Mouse (Mus musculus) gastrocnemius, postnatal 4 days (tissue): ENCODE results near the gene Plscr3. TPM values are rescaled to one million over a fixed set of nuclear protein-coding genes. Genes with fewer than 3 reads are reported as not detected.
"Not testable (repeated sequence)": the region's sequence is repeated elsewhere in the genome, so short reads cannot be mapped to it uniquely, and the experiment has no call there.

Experiments used
- DNase-seq, 2 experiments: peaks; one replicate each; pipeline ENCODE4 v3.0.0; 2021 to 2022; ENCODE audit warnings: low spot score in 2 of 2, mixed read lengths in 2 of 2
- total RNA-seq, 2 experiments: library from RNA; stranded (reverse); gene quantifications; 2 replicates each; pipeline ENCODE4 v1.2.3; 2021

Gene Plscr3
- total RNA-seq, 2 experiments from 2014 or later: 39.3 to 41.4 TPM

- DNase-seq: not testable (repeated sequence)
Measured at GRCm38 (mm10) chr11:69863729-69864128, 17.6 kb downstream of the Plscr3 start.

DNA sequence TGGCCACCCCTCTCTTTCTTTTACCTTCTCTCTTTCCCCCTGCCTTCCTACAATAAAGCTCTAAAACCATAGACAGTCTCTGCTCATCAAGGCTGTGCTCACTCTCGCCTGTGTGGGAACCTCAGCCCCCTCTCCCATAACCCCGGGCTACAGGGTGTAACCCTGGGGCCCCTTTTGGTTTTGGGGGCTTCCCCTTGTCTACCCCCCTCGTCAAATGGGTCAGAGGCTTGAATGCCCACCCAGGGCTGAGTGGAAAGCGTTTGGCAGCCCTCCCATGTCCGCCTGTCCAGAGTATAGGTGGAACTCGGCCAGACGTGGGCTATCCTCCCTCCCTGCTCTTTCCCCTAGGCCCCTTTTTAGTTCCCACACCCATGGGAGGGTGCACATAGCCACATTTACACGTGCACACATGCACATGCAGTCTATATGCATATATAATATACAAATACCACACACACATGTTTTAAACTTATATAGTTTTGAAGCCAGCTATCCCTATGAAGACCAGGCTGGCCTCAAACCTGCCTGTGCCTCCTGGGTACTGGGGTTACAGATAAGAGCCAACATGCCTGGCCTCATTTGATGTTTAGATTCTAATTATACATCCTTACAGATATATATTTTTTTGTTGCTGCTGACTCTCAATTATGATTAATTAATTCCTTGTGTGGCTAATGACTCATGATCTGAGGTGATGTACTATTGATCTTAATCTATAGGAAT is 18.1 kb downstream of the Plscr3 start:
- DNase-seq: no peak

GRCm38 (mm10) chr11:69865561-69865960 is 19.4 kb downstream of the Plscr3 start:
- DNase-seq: no peak

DNA sequence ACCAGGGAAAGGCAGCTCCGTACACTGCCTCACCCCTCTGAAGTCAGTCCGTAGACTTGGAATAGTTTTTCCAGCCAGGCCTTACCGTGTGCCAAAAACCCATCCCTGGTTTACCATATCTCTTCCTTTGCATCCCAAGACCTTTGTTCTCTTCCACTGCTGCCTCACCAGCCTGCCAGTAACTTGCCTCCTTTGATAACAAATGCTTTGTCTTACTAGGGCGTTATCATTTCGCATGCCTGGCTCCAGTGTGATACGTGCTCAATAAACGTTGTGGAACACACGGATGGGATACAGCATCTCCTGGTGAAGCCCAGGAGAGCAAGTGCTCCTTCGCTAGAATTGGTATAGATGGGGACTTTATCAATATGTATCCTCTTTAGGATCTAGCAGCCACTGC is 21.2 kb downstream of the Plscr3 start:
- DNase-seq: no peak

- DNase-seq: no peak
Measured at GRCm38 (mm10) chr11:69870289-69871069, 24.3 kb downstream of the Plscr3 start.

- DNase-seq: no peak
Measured at GRCm38 (mm10) chr11:69871822-69872221, 25.6 kb downstream of the Plscr3 start.

DNA sequence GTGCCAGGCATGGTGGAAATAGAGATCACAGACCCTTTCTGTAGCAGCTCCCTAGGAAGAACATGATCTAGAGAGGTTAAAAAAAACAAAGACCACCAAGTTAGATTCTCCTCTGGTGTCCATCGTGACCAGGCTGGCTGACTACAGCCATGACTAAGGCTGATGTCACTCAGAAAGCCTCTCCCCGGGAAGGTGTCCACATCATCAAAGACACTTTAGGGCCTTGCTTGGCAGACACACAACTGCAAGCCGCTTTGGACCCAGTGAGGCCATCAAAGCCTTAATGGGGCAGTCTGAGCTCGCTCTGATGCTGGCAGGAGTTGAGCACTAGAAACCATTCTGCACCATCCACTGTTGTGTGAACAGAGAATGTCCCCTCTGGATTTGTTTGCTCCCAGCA is 26.3 kb downstream of the Plscr3 start:
- no peak for DNase-seq

- no peak for DNase-seq
Measured at GRCm38 (mm10) chr11:69876186-69876585, 30.0 kb downstream of the Plscr3 start.

GRCm38 (mm10) chr11:69876867-69877266 is 30.7 kb downstream of the Plscr3 start:
- peak; percentile 74 to 87 for DNase-seq

GRCm38 (mm10) chr11:69877878-69878277 is 31.7 kb downstream of the Plscr3 start, which contains the start of gene Tmem95:
TSS of gene Tmem95 (minus strand) at chr11:69878018.
- DNase-seq: no peak

DNA sequence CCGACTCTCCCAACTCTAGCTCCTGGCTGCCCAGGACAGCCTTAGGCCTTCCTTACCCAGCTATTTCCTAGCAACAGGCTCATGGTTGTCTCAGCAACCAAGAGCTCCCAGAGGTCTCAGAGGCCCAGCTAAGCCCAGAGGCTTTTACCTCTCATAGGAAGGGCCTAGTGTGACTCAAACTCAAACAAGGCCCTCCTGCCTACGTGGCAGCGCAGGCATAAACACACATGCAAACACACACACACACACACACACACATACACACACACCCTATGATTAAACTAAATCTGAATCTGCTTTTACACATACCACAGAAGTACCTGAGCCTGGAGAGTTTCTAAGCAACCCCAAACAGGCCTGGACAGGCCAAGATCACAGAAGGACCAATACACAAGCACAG is 32.2 kb downstream of the Plscr3 start:
- no peak for DNase-seq

GRCm38 (mm10) chr11:69878952-69879351 is 32.8 kb downstream of the Plscr3 start:
- no peak for DNase-seq

GRCm38 (mm10) chr11:69879711-69880110 is 33.5 kb downstream of the Plscr3 start:
- DNase-seq: no peak

DNA sequence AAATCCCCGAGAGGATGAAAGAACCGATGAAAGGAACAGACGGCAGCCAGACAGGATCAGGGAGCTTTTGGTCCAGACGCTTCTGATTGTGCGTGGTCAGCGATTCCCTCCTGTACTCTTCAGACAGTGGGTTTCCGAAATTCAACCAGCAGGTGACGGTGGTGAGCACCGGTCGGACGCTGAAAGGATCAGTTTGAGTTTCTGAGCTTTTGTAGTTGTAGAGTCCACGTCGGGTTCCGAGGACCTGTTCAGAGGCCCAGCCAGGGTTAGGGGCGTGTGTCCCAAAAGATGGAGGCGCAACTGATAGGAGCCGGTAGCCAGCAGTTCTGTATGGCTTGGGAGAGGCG is 34.3 kb downstream of the Plscr3 start:
- DNase-seq: peak in 1 of 2 experiments; percentile 69

DNA sequence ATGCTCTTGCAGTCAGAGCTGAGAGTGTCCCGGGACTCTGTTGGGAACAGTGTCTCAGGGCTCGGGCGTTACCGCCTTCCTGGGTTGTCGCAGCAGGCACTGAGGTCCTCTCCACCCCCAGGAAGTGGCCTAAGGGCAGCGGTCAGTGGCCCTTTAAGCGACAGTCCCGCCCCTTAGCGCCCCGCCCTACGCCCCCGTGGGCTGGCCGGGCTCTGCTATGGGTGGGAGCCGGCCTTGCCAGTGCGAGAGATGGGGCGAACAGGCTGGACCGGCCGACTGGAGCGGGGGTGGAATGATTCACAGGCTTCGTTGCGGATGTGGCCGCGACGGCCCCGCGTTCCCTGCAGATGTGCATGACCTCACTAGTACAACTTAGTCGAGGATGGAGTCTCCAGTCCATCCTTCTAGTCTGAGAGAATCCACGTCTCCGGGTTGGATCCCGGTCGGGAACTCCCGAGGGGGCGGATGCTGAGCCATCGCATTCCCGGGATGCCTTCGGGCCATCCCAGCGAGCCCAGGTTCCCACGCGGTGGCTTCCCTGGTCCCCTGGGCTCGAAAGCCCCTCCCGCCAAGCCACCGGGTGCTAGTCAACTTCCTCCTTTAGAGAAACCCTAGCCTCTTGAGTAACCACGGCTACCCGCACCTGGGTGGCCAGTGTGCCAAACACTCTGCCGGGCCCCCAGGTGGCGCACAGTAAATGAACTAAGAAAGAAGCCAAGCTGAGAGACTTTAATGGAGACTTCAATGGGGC is 34.9 kb downstream of the Plscr3 start, which contains the start of gene Kctd11:
TSS of gene Kctd11 (minus strand) at position 554 of the 751 bp plus-strand sequence.
- DNase-seq: peak; percentile 82 to 86

DNA sequence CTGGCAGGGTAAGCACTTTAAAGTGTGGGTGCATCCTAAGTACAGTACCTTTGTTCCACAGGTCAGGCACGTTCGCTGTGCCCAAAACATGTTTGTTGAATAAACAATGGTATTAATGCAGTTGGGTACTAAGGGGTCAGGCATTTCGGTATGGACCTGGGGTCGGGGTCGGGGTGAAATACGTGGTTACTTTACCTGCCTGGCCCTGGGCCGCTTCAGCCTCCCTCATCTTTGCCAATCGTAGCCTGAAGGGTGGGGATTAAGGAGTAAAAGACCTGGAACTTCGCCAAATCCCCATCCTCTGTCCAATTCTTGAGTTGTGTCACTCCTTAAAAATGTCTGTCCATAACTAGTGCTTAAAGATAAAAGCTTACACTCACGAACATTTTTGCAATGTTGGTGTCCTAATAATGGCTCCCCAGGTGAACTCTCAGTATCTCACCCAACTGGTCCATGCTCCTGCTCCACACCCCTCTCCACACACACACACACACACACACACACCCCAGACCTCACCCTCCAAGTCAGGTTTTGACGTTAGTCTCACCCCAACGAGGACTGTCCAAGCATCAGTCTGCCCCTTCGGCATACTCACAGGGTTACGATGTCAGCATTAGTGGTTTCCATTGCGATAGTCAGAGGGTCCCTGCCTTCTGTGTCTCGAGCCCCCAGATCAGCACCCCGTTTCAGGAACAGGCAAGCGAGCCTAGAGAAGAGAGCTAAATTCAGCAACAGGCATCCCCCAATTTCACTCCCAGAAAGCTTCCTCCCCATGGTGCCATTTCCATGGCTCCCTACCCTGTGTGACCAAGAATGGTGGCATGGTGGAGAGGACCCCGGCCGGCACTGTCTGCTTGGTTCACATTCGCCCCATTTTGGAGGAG is 35.9 kb downstream of the Plscr3 start:
- no peak for DNase-seq

DNA sequence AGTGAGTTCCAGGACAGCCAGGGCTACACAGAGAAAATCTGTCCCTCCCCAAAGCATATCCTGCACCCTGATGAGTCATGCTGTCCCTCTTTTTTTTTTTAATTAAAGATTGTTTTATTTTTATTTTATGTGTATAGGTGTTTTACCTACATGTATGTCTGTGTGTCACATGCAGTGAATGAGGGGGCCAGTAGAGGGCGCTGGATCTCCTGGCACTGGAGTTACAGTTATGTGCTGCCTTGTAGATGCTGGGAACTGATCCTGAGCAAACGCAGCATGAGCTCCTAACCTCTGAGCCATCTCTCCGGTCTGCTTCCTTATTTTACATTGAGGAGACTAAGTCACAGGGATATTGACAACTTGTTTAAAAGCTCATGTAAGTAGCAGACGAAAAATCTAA is 36.9 kb downstream of the Plscr3 start:
- DNase-seq: no peak

GRCm38 (mm10) chr11:69883527-69884151 is 37.5 kb downstream of the Plscr3 start:
- no peak for DNase-seq

DNA sequence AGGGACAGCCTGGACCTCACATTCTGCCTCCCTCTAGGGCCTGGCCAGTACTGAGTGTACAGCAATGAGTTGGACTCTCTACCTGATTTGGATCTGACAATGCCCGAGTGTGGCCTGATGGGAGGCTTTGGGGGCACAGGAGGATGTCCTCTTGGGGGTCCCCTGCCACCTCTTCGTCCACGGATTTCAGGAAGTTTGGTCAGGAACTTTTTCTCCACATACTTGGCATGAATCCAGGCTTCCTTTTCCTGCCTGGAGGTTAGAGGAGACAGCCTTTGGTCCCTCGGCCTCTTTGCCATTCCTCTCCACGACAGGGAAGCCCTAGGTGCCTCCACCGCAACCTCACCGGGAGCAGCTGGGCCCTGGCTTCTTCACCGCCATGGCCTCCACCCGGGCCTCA is 38.1 kb downstream of the Plscr3 start:
- DNase-seq: no peak

GRCm38 (mm10) chr11:69884663-69885062 is 38.5 kb downstream of the Plscr3 start:
- DNase-seq: no peak
